Mouse (Mus musculus): ENCODE measurements at regions not wholly inside any gene's neighbourhood (a gene's known extent, or its start where the extent isn't known, plus 50 kb on each side); places are given as distances from the start of the nearest gene placed in this dataset.

GRCm38 (mm10) chr9:41703091-41703490 is 421.0 kb downstream of the Sorl1 start:
- WGBS = 66% methylated on average over 6 of the region's 6 CpGs
- Histone ChIP-seq H3K9ac (replicated peaks; ENCODE audit: low read depth, low read length) (no peak overlapping the region), H3K36me3 (ENCODE audit: control insufficient read depth, insufficient read depth, low read length) (no peaks in the 10 kb centered on the region), H3K4me1 (ENCODE audit: control insufficient read depth, insufficient read depth, low read length) (no peaks in the 10 kb centered on the region), H3K9me3 (ENCODE audit: control insufficient read depth, low read depth, low read length) (no peaks in the 10 kb centered on the region), H3K27me3 (ENCODE audit: control insufficient read depth, insufficient read depth, low read length) (no peaks in the 10 kb centered on the region), H3K4me3 (ENCODE audit: low read depth, low read length) (no peak overlapping the region), H3K27ac (ENCODE audit: low read length) (no peak overlapping the region), H3K4me2 (replicated peaks; ENCODE audit: low read depth, low read length) (no peak overlapping the region)
- ATAC-seq (ENCODE audit: insufficient number of reproducible peaks, insufficient read depth, low FRiP score, low read depth) = no peak

- no peak overlapping the region for H3K4me3 ChIP-seq (ENCODE audit: low read depth, low read length)
- no peaks in the 10 kb centered on the region for H3K36me3 ChIP-seq (ENCODE audit: control insufficient read depth, insufficient read depth, low read length)
- H3K9ac ChIP-seq (replicated peaks; ENCODE audit: low read depth, low read length) = no peak overlapping the region
- ATAC-seq (ENCODE audit: insufficient number of reproducible peaks, insufficient read depth, low FRiP score, low read depth) = no peak
- H3K4me2 ChIP-seq (replicated peaks; ENCODE audit: low read depth, low read length) = no peak overlapping the region
- no peaks in the 10 kb centered on the region for H3K9me3 ChIP-seq (ENCODE audit: control insufficient read depth, low read depth, low read length)
- H3K27ac ChIP-seq (ENCODE audit: low read length) = no peak overlapping the region
- no peaks in the 10 kb centered on the region for H3K27me3 ChIP-seq (ENCODE audit: control insufficient read depth, insufficient read depth, low read length)
- no peaks in the 10 kb centered on the region for H3K4me1 ChIP-seq (ENCODE audit: control insufficient read depth, insufficient read depth, low read length)
- 27% methylated on average over 6 of the region's 6 CpGs for whole genome bisulfite sequencing
Measured at GRCm38 (mm10) chr9:41700683-41701082, 423.4 kb downstream of the Sorl1 start.

GRCm38 (mm10) chr9:41699031-41699430 is 425.1 kb downstream of the Sorl1 start:
- H3K4me1 ChIP-seq (ENCODE audit: control insufficient read depth, insufficient read depth, low read length) = no peaks in the 10 kb centered on the region
- H3K9ac ChIP-seq (replicated peaks; ENCODE audit: low read depth, low read length) = no peak overlapping the region
- no peaks in the 10 kb centered on the region for H3K9me3 ChIP-seq (ENCODE audit: control insufficient read depth, low read depth, low read length)
- no peak for ATAC-seq (ENCODE audit: insufficient number of reproducible peaks, insufficient read depth, low FRiP score, low read depth)
- H3K4me3 ChIP-seq (ENCODE audit: low read depth, low read length) = no peak overlapping the region
- no peak overlapping the region for H3K27ac ChIP-seq (ENCODE audit: low read length)
- H3K4me2 ChIP-seq (replicated peaks; ENCODE audit: low read depth, low read length) = no peak overlapping the region
- WGBS = 59% methylated on average over 4 of the region's 4 CpGs
- no peaks in the 10 kb centered on the region for H3K36me3 ChIP-seq (ENCODE audit: control insufficient read depth, insufficient read depth, low read length)
- no peaks in the 10 kb centered on the region for H3K27me3 ChIP-seq (ENCODE audit: control insufficient read depth, insufficient read depth, low read length)

- Histone ChIP-seq H3K4me2 (replicated peaks; ENCODE audit: low read depth, low read length) (no peak overlapping the region), H3K4me3 (ENCODE audit: low read depth, low read length) (no peak overlapping the region), H3K36me3 (ENCODE audit: control insufficient read depth, insufficient read depth, low read length) (no peaks in the 10 kb centered on the region), H3K9ac (replicated peaks; ENCODE audit: low read depth, low read length) (no peak overlapping the region), H3K27me3 (ENCODE audit: control insufficient read depth, insufficient read depth, low read length) (no peaks in the 10 kb centered on the region), H3K9me3 (ENCODE audit: control insufficient read depth, low read depth, low read length) (no peaks in the 10 kb centered on the region), H3K27ac (ENCODE audit: low read length) (no peak overlapping the region), H3K4me1 (ENCODE audit: control insufficient read depth, insufficient read depth, low read length) (no peaks in the 10 kb centered on the region)
- 69% methylated on average over 24 of the region's 24 CpGs for WGBS
- ATAC-seq (ENCODE audit: insufficient number of reproducible peaks, insufficient read depth, low FRiP score, low read depth) = no peak
Measured at GRCm38 (mm10) chr9:41697611-41698467, 426.3 kb downstream of the Sorl1 start.

- no peak overlapping the region for H3K27ac ChIP-seq (ENCODE audit: low read length)
Measured at GRCm38 (mm10) chr9:41697160-41697559, 426.9 kb downstream of the Sorl1 start.

GRCm38 (mm10) chr9:41682911-41683310 is 441.2 kb downstream of the Sorl1 start:
- Histone ChIP-seq H3K27me3 (ENCODE audit: control insufficient read depth, insufficient read depth, low read length) (no peaks in the 10 kb centered on the region), H3K9me3 (ENCODE audit: control insufficient read depth, low read depth, low read length) (no peaks in the 10 kb centered on the region), H3K4me2 (replicated peaks; ENCODE audit: low read depth, low read length) (no peak overlapping the region), H3K9ac (replicated peaks; ENCODE audit: low read depth, low read length) (no peak overlapping the region), H3K4me1 (ENCODE audit: control insufficient read depth, insufficient read depth, low read length) (no peaks in the 10 kb centered on the region), H3K36me3 (ENCODE audit: control insufficient read depth, insufficient read depth, low read length) (no peaks in the 10 kb centered on the region), H3K27ac (ENCODE audit: low read length) (no peak overlapping the region), H3K4me3 (ENCODE audit: low read depth, low read length) (no peak overlapping the region)
- no peak for ATAC-seq (ENCODE audit: insufficient number of reproducible peaks, insufficient read depth, low FRiP score, low read depth)
- WGBS = 35% methylated on average over 1 of the region's 1 CpGs

More at GRCm38 (mm10) chr9:41697160-41697559, 426.9 kb downstream of the Sorl1 start:
- no peak overlapping the region for H3K4me2 ChIP-seq (replicated peaks; ENCODE audit: low read depth, low read length)
- ATAC-seq (ENCODE audit: insufficient number of reproducible peaks, insufficient read depth, low FRiP score, low read depth) = no peak
- H3K9me3 ChIP-seq (ENCODE audit: control insufficient read depth, low read depth, low read length) = no peaks in the 10 kb centered on the region
- no peak overlapping the region for H3K4me3 ChIP-seq (ENCODE audit: low read depth, low read length)
- no peaks in the 10 kb centered on the region for H3K4me1 ChIP-seq (ENCODE audit: control insufficient read depth, insufficient read depth, low read length)
- no peak overlapping the region for H3K9ac ChIP-seq (replicated peaks; ENCODE audit: low read depth, low read length)
- no peaks in the 10 kb centered on the region for H3K27me3 ChIP-seq (ENCODE audit: control insufficient read depth, insufficient read depth, low read length)
- H3K36me3 ChIP-seq (ENCODE audit: control insufficient read depth, insufficient read depth, low read length) = no peaks in the 10 kb centered on the region

- Histone ChIP-seq H3K9me3 (ENCODE audit: control insufficient read depth, low read depth, low read length) (no peaks in the 10 kb centered on the region), H3K27ac (ENCODE audit: low read length) (no peak overlapping the region), H3K9ac (replicated peaks; ENCODE audit: low read depth, low read length) (no peak overlapping the region), H3K36me3 (ENCODE audit: control insufficient read depth, insufficient read depth, low read length) (no peaks in the 10 kb centered on the region), H3K4me1 (ENCODE audit: control insufficient read depth, insufficient read depth, low read length) (no peaks in the 10 kb centered on the region), H3K4me2 (replicated peaks; ENCODE audit: low read depth, low read length) (no peak overlapping the region), H3K27me3 (ENCODE audit: control insufficient read depth, insufficient read depth, low read length) (no peaks in the 10 kb centered on the region), H3K4me3 (ENCODE audit: low read depth, low read length) (no peak overlapping the region)
- 82% methylated on average over 2 of the region's 2 CpGs for WGBS
- ATAC-seq (ENCODE audit: insufficient number of reproducible peaks, insufficient read depth, low FRiP score, low read depth) = no peak
Measured at GRCm38 (mm10) chr9:41675656-41676055, 448.4 kb downstream of the Sorl1 start.

- no peak overlapping the region for H3K9ac ChIP-seq (replicated peaks; ENCODE audit: low read depth, low read length)
- H3K36me3 ChIP-seq (ENCODE audit: control insufficient read depth, insufficient read depth, low read length) = no peaks in the 10 kb centered on the region
- WGBS = 59% methylated on average over 2 of the region's 2 CpGs
- H3K9me3 ChIP-seq (ENCODE audit: control insufficient read depth, low read depth, low read length) = no peaks in the 10 kb centered on the region
- H3K27ac ChIP-seq (ENCODE audit: low read length) = no peak overlapping the region
- no peak for ATAC-seq (ENCODE audit: insufficient number of reproducible peaks, insufficient read depth, low FRiP score, low read depth)
- no peak overlapping the region for H3K4me3 ChIP-seq (ENCODE audit: low read depth, low read length)
- no peaks in the 10 kb centered on the region for H3K4me1 ChIP-seq (ENCODE audit: control insufficient read depth, insufficient read depth, low read length)
- no peak overlapping the region for H3K4me2 ChIP-seq (replicated peaks; ENCODE audit: low read depth, low read length)
- H3K27me3 ChIP-seq (ENCODE audit: control insufficient read depth, insufficient read depth, low read length) = no peaks in the 10 kb centered on the region
Measured at GRCm38 (mm10) chr9:41672958-41673357, 451.1 kb downstream of the Sorl1 start.

GRCm38 (mm10) chr9:41668741-41669140 is 455.4 kb downstream of the Sorl1 start:
- Histone ChIP-seq H3K9me3 (ENCODE audit: control insufficient read depth, low read depth, low read length) (no peaks in the 10 kb centered on the region), H3K27ac (ENCODE audit: low read length) (no peak overlapping the region), H3K4me3 (ENCODE audit: low read depth, low read length) (no peak overlapping the region), H3K36me3 (ENCODE audit: control insufficient read depth, insufficient read depth, low read length) (no peaks in the 10 kb centered on the region), H3K9ac (replicated peaks; ENCODE audit: low read depth, low read length) (no peak overlapping the region), H3K27me3 (ENCODE audit: control insufficient read depth, insufficient read depth, low read length) (no peaks in the 10 kb centered on the region), H3K4me2 (replicated peaks; ENCODE audit: low read depth, low read length) (no peak overlapping the region), H3K4me1 (ENCODE audit: control insufficient read depth, insufficient read depth, low read length) (no peaks in the 10 kb centered on the region)
- 72% methylated on average over 1 of the region's 1 CpGs for WGBS
- ATAC-seq (ENCODE audit: insufficient number of reproducible peaks, insufficient read depth, low FRiP score, low read depth) = no peak
